Mouse (Mus musculus) CH12.LX (cell line): ENCODE measurements at regions not wholly inside any gene's neighbourhood (a gene's known extent, or its start where the extent isn't known, plus 50 kb on each side); places are given as distances from the start of the nearest gene placed in this dataset.

ENCODE experiments used
- DNase-seq: peaks from one replicate; pipeline ENCODE4 v3.0.0-alpha.2; 2013; ENCODE audit errors: extremely low read depth
- H3K27ac ChIP-seq: 2 replicates; pipeline ENCODE4 v1.5.1; 2012; ENCODE audit warnings: low read depth, mild to moderate bottlenecking, control low read depth, moderate library complexity; ENCODE audit not compliant: insufficient read depth
- H3K27me3 ChIP-seq: replicated peaks from 2 replicates; pipeline ENCODE3; 2012; ENCODE audit warnings: inconsistent platforms
- H3K36me3 ChIP-seq, 2 experiments: replicated peaks in 1 of 2; 2 replicates each; pipeline versions ENCODE3 to v1.6.1; 2012; ENCODE audit warnings: inconsistent platforms in 1 of 2, low read length in 1 of 2, mild to moderate bottlenecking in 1 of 2, mixed read lengths in 1 of 2, moderate library complexity in 1 of 2; ENCODE audit not compliant: control insufficient read depth in 1 of 2, insufficient read depth in 1 of 2
- H3K4me1 ChIP-seq, 2 experiments: 2 replicates each; pipeline ENCODE4 v1.6.1; 2012; ENCODE audit warnings: inconsistent platforms in 1 of 2, moderate library complexity in 1 of 2; ENCODE audit not compliant: insufficient read depth in 2 of 2, control insufficient read depth in 1 of 2
- H3K4me2 ChIP-seq: 2 replicates; pipeline ENCODE4 v1.6.1; 2012; ENCODE audit warnings: low read depth, mild to moderate bottlenecking, control low read depth; ENCODE audit not compliant: poor library complexity, insufficient read depth, severe bottlenecking
- H3K4me3 ChIP-seq, 3 experiments: fragments of 150-350 bp in 1 of 3; sonication (generic) in 1 of 3; replicated peaks in 1 of 3; 2 replicates each; pipeline versions ENCODE3 to v1.5.1; 2011 to 2012; ENCODE audit warnings: low read depth in 2 of 3, low read length in 2 of 3, mild to moderate bottlenecking in 2 of 3, moderate library complexity in 2 of 3, control low read depth in 1 of 3, improper control_type of control experiment in 1 of 3, inconsistent platforms in 1 of 3, mixed read lengths in 1 of 3; ENCODE audit not compliant: poor library complexity in 1 of 3
- H3K79me2 ChIP-seq: replicated peaks from 2 replicates; pipeline ENCODE4 v1.6.1; 2012; ENCODE audit warnings: mild to moderate bottlenecking, moderate library complexity; ENCODE audit not compliant: control insufficient read depth, poor library complexity, insufficient read depth, severe bottlenecking; ENCODE audit errors: extremely low read depth
- H3K9ac ChIP-seq: 2 replicates; pipeline ENCODE4 v1.6.1; 2012; ENCODE audit warnings: low read depth, mild to moderate bottlenecking, control low read depth, moderate library complexity; ENCODE audit not compliant: insufficient read depth
- H3K9me3 ChIP-seq: replicated peaks from 2 replicates; pipeline ENCODE3; 2012; ENCODE audit warnings: low read length, inconsistent platforms, mixed read lengths
- BHLHE40 ChIP-seq: IDR thresholded peaks from 2 replicates; pipeline ENCODE4 v1.6.1; 2011; ENCODE audit warnings: mild to moderate bottlenecking, low read depth, low read length, improper control_type of control experiment
- CHD1 ChIP-seq: IDR thresholded peaks from 2 replicates; pipeline ENCODE4 v1.6.1; 2012; ENCODE audit warnings: low read depth, low read length, improper control_type of control experiment, inconsistent platforms
- CHD2 ChIP-seq: IDR thresholded peaks from 2 replicates; pipeline ENCODE4 v1.6.1; 2011; ENCODE audit warnings: low read length, improper control_type of control experiment
- CTCF ChIP-seq, 2 experiments: IDR thresholded peaks in 1 of 2; conservative IDR thresholded peaks in 1 of 2; 2 replicates each; pipeline ENCODE4 v1.5.1; 2011 to 2012; ENCODE audit warnings: low read depth in 2 of 2, low read length in 2 of 2, improper control_type of control experiment in 1 of 2, inconsistent platforms in 1 of 2, mild to moderate bottlenecking in 1 of 2, moderate library complexity in 1 of 2
- E2F4 ChIP-seq: IDR thresholded peaks from 2 replicates; pipeline ENCODE4 v1.6.1; 2011; ENCODE audit warnings: low read depth, low read length, improper control_type of control experiment; ENCODE audit not compliant: insufficient replicate concordance
- ELF1 ChIP-seq: IDR thresholded peaks from 2 replicates; pipeline ENCODE4 v1.6.1; 2014; ENCODE audit warnings: low read depth, mild to moderate bottlenecking, inconsistent platforms, low read length, improper control_type of control experiment
- EP300 ChIP-seq: IDR thresholded peaks from 2 replicates; pipeline ENCODE4 v1.6.1; 2011; ENCODE audit warnings: low read length, improper control_type of control experiment
- ETS1 ChIP-seq: conservative IDR thresholded peaks from 2 replicates; pipeline ENCODE4 v1.6.1; 2012; ENCODE audit warnings: low read depth, mild to moderate bottlenecking, inconsistent platforms, low read length, improper control_type of control experiment, moderate library complexity
- GABPA ChIP-seq: IDR thresholded peaks from 2 replicates; pipeline ENCODE4 v1.6.1; 2012; ENCODE audit warnings: low read depth, low read length, improper control_type of control experiment, inconsistent platforms; ENCODE audit not compliant: insufficient replicate concordance
- HCFC1 ChIP-seq: IDR thresholded peaks from 2 replicates; pipeline ENCODE4 v1.6.1; 2012; ENCODE audit warnings: low read depth, mild to moderate bottlenecking, inconsistent platforms, low read length, improper control_type of control experiment
- IRF4 ChIP-seq: IDR thresholded peaks from 2 replicates; pipeline ENCODE4 v1.6.1; 2014; ENCODE audit warnings: low read depth, mild to moderate bottlenecking, inconsistent platforms, low read length, improper control_type of control experiment
- JUN ChIP-seq: IDR thresholded peaks from 2 replicates; pipeline ENCODE4 v1.6.1; 2011; ENCODE audit warnings: low read depth, mild to moderate bottlenecking, low read length, improper control_type of control experiment, moderate library complexity; ENCODE audit not compliant: insufficient read depth
- JUND ChIP-seq: conservative IDR thresholded peaks from 2 replicates; pipeline ENCODE4 v1.6.1; 2011; ENCODE audit warnings: low read depth, low read length, improper control_type of control experiment
- KAT2A ChIP-seq: IDR thresholded peaks from 2 replicates; pipeline ENCODE4 v1.6.1; 2012; ENCODE audit warnings: low read length, improper control_type of control experiment, inconsistent platforms; ENCODE audit not compliant: insufficient replicate concordance
- MAFK ChIP-seq: IDR thresholded peaks from 2 replicates; pipeline ENCODE4 v1.6.1; 2011; ENCODE audit warnings: low read length, improper control_type of control experiment; ENCODE audit not compliant: insufficient replicate concordance
- MAX ChIP-seq: IDR thresholded peaks from 2 replicates; pipeline ENCODE4 v1.6.1; 2011; ENCODE audit warnings: low read length, improper control_type of control experiment
- MAZ ChIP-seq: IDR thresholded peaks from 2 replicates; pipeline ENCODE4 v1.6.1; 2012; ENCODE audit warnings: low read depth, mild to moderate bottlenecking, inconsistent platforms, low read length, improper control_type of control experiment, moderate library complexity
- MEF2A ChIP-seq: IDR thresholded peaks from 2 replicates; pipeline ENCODE4 v1.6.1; 2014; ENCODE audit warnings: low read depth, mild to moderate bottlenecking, inconsistent platforms, low read length, improper control_type of control experiment, borderline replicate concordance
- MXI1 ChIP-seq: IDR thresholded peaks from 2 replicates; pipeline ENCODE4 v1.6.1; 2011; ENCODE audit warnings: mild to moderate bottlenecking, low read depth, low read length, improper control_type of control experiment
- MYC ChIP-seq: IDR thresholded peaks from 2 replicates; pipeline ENCODE4 v1.6.1; 2011; ENCODE audit warnings: low read depth, mild to moderate bottlenecking, improper control_type of control experiment, low read length
- NELFE ChIP-seq: IDR thresholded peaks from 2 replicates; pipeline ENCODE4 v1.6.1; 2011; ENCODE audit warnings: low read depth, low read length, improper control_type of control experiment
- NRF1 ChIP-seq: IDR thresholded peaks from 2 replicates; pipeline ENCODE4 v1.6.1; 2014; ENCODE audit warnings: low read depth, mild to moderate bottlenecking, inconsistent platforms, low read length, improper control_type of control experiment, moderate library complexity
- PAX5 ChIP-seq: IDR thresholded peaks from 2 replicates; pipeline ENCODE4 v1.6.1; 2012; ENCODE audit warnings: low read length, inconsistent platforms, mixed read lengths
- POLR2A ChIP-seq: IDR thresholded peaks from 2 replicates; pipeline ENCODE4 v1.6.1; 2011; ENCODE audit warnings: low read depth, mild to moderate bottlenecking, improper control_type of control experiment, low read length
- POLR2AphosphoS2 ChIP-seq: IDR thresholded peaks from 2 replicates; pipeline ENCODE4 v1.6.1; 2011; ENCODE audit warnings: low read depth, low read length, improper control_type of control experiment
- RAD21 ChIP-seq: IDR thresholded peaks from 2 replicates; pipeline ENCODE4 v1.6.1; 2011; ENCODE audit warnings: low read depth, mild to moderate bottlenecking, low read length, improper control_type of control experiment, moderate library complexity
- RCOR1 ChIP-seq: conservative IDR thresholded peaks from 2 replicates; pipeline ENCODE4 v1.6.1; 2012; ENCODE audit warnings: low read depth, mild to moderate bottlenecking, inconsistent platforms, low read length, improper control_type of control experiment
- SIN3A ChIP-seq: IDR thresholded peaks from 2 replicates; pipeline ENCODE4 v1.6.1; 2012; ENCODE audit warnings: low read length, improper control_type of control experiment, inconsistent platforms
- SMC3 ChIP-seq: IDR thresholded peaks from 2 replicates; pipeline ENCODE4 v1.6.1; 2011; ENCODE audit warnings: low read depth, low read length, improper control_type of control experiment
- TBP ChIP-seq: conservative IDR thresholded peaks from 2 replicates; pipeline ENCODE4 v1.6.1; 2011; ENCODE audit warnings: low read depth, low read length, improper control_type of control experiment
- TCF12 ChIP-seq: IDR thresholded peaks from 2 replicates; pipeline ENCODE4 v1.6.1; 2014; ENCODE audit warnings: low read depth, mild to moderate bottlenecking, inconsistent platforms, low read length, improper control_type of control experiment
- UBTF ChIP-seq: IDR thresholded peaks from 2 replicates; pipeline ENCODE4 v1.6.1; 2012; ENCODE audit warnings: low read depth, mild to moderate bottlenecking, inconsistent platforms, low read length, improper control_type of control experiment, moderate library complexity
- USF1 ChIP-seq: IDR thresholded peaks from 2 replicates; pipeline ENCODE4 v1.6.1; 2014; ENCODE audit warnings: low read depth, mild to moderate bottlenecking, inconsistent platforms, low read length, improper control_type of control experiment
- USF2 ChIP-seq: conservative IDR thresholded peaks from 2 replicates; pipeline ENCODE4 v1.6.1; 2011; ENCODE audit warnings: low read depth, low read length, improper control_type of control experiment
- ZC3H11A ChIP-seq: IDR thresholded peaks from 2 replicates; pipeline ENCODE4 v1.6.1; 2012; ENCODE audit warnings: low read depth, mild to moderate bottlenecking, inconsistent platforms, low read length, improper control_type of control experiment
- ZKSCAN1 ChIP-seq: IDR thresholded peaks from 2 replicates; pipeline ENCODE4 v1.6.1; 2012; ENCODE audit warnings: low read depth, inconsistent platforms, low read length, improper control_type of control experiment, borderline replicate concordance
- ZMIZ1 ChIP-seq: IDR thresholded peaks from 2 replicates; pipeline ENCODE4 v1.6.1; 2012; ENCODE audit warnings: low read depth, mild to moderate bottlenecking, inconsistent platforms, low read length, improper control_type of control experiment
- ZNF384 ChIP-seq: IDR thresholded peaks from 2 replicates; pipeline ENCODE4 v1.6.1; 2012; ENCODE audit warnings: low read depth, low read length, improper control_type of control experiment, inconsistent platforms
- dilution Hi-C: fragments of 300-500 bp; cut with MboI; formaldehyde crosslinking; loops from 2 replicates; pipeline ENCODE4 v1.14.3; 2020; ENCODE audit warnings: low sequenced_read_pairs; ENCODE audit not compliant: extremely low pct_unique_long_range_greater_than_20kb, extremely low pct_ligation_motif_present
- in situ Hi-C: fragments of 300-500 bp; cut with MboI; formaldehyde crosslinking; loops from 3 replicates; pipeline ENCODE4 v1.14.3; 2019; ENCODE audit warnings: low sequenced_read_pairs, low pct_ligation_motif_present, low pct_unique_long_range_greater_than_20kb, mixed read lengths

GRCm38 (mm10) chr5:53402619-53403151 lies 63.3 kb upstream of the Rbpj start:
- no peak overlapping the region for H3K4me3 ChIP-seq
- peak overlapping the region; percentile 80; the same call in 1 of the 2 replicates for H3K4me2 ChIP-seq
- no peaks in the 10 kb centered on the region for H3K36me3 ChIP-seq
- no peak for TF ChIP-seq UBTF
- TF ChIP-seq ELF1, result 0 out of 2 replicates have a peak, but pooled peaks have one; percentile 17
- peak; percentile 83 for TF ChIP-seq CHD2
- TF ChIP-seq POLR2AphosphoS2, result no peak
- TF ChIP-seq ZMIZ1, result peak; percentile 20; the same call in 1 of the 2 replicates
- no peak for TF ChIP-seq ZC3H11A
- no peak for TF ChIP-seq PAX5
- TF ChIP-seq POLR2A, result no peak
- TF ChIP-seq SMC3, result peak; percentile 45
- no peak for TF ChIP-seq USF1
- TF ChIP-seq RAD21, result peak; percentile 42
- TF ChIP-seq KAT2A, result 0 out of 2 replicates have a peak, but pooled peaks have one; percentile 44
- peak; percentile 19; the same call in 1 of the 2 replicates for TF ChIP-seq HCFC1
- TF ChIP-seq GABPA, result no peak
- TF ChIP-seq MEF2A, result peak; percentile 97
- TF ChIP-seq IRF4, result peak; percentile 96
- peak; percentile 30; the same call in 1 of the 2 replicates for TF ChIP-seq TBP
- no peak for TF ChIP-seq USF2
- TF ChIP-seq CHD1, result peak; percentile 87; the same call in 1 of the 2 replicates
- no peak for TF ChIP-seq ZNF384
- peak; percentile 49; the same call in 1 of the 2 replicates for TF ChIP-seq MXI1
- peak; percentile 92 for TF ChIP-seq TCF12
- TF ChIP-seq NRF1, result 0 out of 2 replicates have a peak, but pooled peaks have one; percentile 10
- TF ChIP-seq RCOR1, result peak; percentile 82
- TF ChIP-seq ETS1, result peak; percentile 98
- peak; percentile 97 for TF ChIP-seq BHLHE40
- peak; percentile 83 for TF ChIP-seq SIN3A
- peak; percentile 75 for TF ChIP-seq MAZ
- 0 out of 2 replicates have a peak, but pooled peaks have one; percentile 31 for TF ChIP-seq NELFE
- peak; percentile 95 for TF ChIP-seq MYC
- TF ChIP-seq E2F4, result no peak
- TF ChIP-seq CTCF (conservative IDR thresholded peaks at IDR 0.05 in 1 of 2, IDR thresholded peaks at IDR 0.05 in 1 of 2; ENCODE audit: low read depth in 2 of 2, low read length in 2 of 2), result 0 out of 4 replicates have a peak, but pooled peaks of 1 of the 2 experiments have one; percentile 19
- TF ChIP-seq JUN, result peak; percentile 85
- TF ChIP-seq EP300, result peak; percentile 98
- TF ChIP-seq JUND, result peak; percentile 86
- no peak for TF ChIP-seq ZKSCAN1
- TF ChIP-seq MAX, result peak; percentile 90
- peak; percentile 89 for TF ChIP-seq MAFK
- H3K27me3 ChIP-seq, result no peaks in the 10 kb centered on the region
- H3K9ac ChIP-seq, result peak overlapping the region; percentile 18; the same call in 1 of the 2 replicates
- peak; percentile 98 for DNase-seq
- H3K9me3 ChIP-seq, result no peaks in the 10 kb centered on the region
- in situ Hi-C loops, result loop anchor here (10.0 kb wide), 2 partner anchors 122 to 192 kb away; no protein-coding TSS in a partner anchor
- dilution Hi-C loops, result no loop called here
- H3K27ac ChIP-seq, result peak overlapping the region; percentile 90
- H3K4me1 ChIP-seq, result peaks cover 25 to 67% of the 10 kb centered on the region in 2 experiments
- no peaks in the 10 kb centered on the region for H3K79me2 ChIP-seq
